Mouse (Mus musculus) skeletal muscle tissue, adult 2 months (tissue): ENCODE results near the gene Rab11fip5.

Experiments used
- DNase-seq: peaks from one replicate; pipeline ENCODE4 v3.0.0-alpha.2; 2012; ENCODE audit warnings: low read depth, low spot score

Gene Rab11fip5

GRCm38 (mm10) chr6:85348133-85348532 is 26.3 kb downstream of the Rab11fip5 start:
- DNase-seq = no peak

- DNase-seq = peak; percentile 88
Observed at GRCm38 (mm10) chr6:85346028-85346634, 28.3 kb downstream of the Rab11fip5 start.

GRCm38 (mm10) chr6:85344929-85345328 is 29.5 kb downstream of the Rab11fip5 start:
- no peak for DNase-seq

- peak; percentile 54 for DNase-seq
Observed at GRCm38 (mm10) chr6:85343027-85343426, 31.4 kb downstream of the Rab11fip5 start.

GRCm38 (mm10) chr6:85341814-85342501 is 32.5 kb downstream of the Rab11fip5 start:
- DNase-seq = no peak

GRCm38 (mm10) chr6:85340184-85340583 is 34.2 kb downstream of the Rab11fip5 start:
- DNase-seq = no peak

- DNase-seq = no peak
Observed at GRCm38 (mm10) chr6:85339273-85339901, 35.0 kb downstream of the Rab11fip5 start.

GRCm38 (mm10) chr6:85336944-85337343 is 37.5 kb downstream of the Rab11fip5 start:
- DNase-seq = no peak

- no peak for DNase-seq
Observed at GRCm38 (mm10) chr6:85335352-85335751, 39.1 kb downstream of the Rab11fip5 start.

GRCm38 (mm10) chr6:85334851-85335250 is 39.6 kb downstream of the Rab11fip5 start:
- no peak for DNase-seq

- no peak for DNase-seq
Observed at GRCm38 (mm10) chr6:85334251-85334650, 40.2 kb downstream of the Rab11fip5 start.

- DNase-seq = no peak
Observed at GRCm38 (mm10) chr6:85333732-85334131, 40.7 kb downstream of the Rab11fip5 start.

GRCm38 (mm10) chr6:85333000-85333669 is 41.3 kb downstream of the Rab11fip5 start, which contains the start of gene Sfxn5:
Sfxn5 (minus strand) TSS chr6:85333422.
- DNase-seq = peak; percentile 91

- DNase-seq = no peak
Observed at GRCm38 (mm10) chr6:85332351-85332999, 42.0 kb downstream of the Rab11fip5 start.

- no peak for DNase-seq
Observed at GRCm38 (mm10) chr6:85331736-85332135, 42.7 kb downstream of the Rab11fip5 start.

- no peak for DNase-seq
Observed at GRCm38 (mm10) chr6:85331221-85331735, 43.2 kb downstream of the Rab11fip5 start.

- DNase-seq = no peak
Observed at GRCm38 (mm10) chr6:85329666-85330185, 44.7 kb downstream of the Rab11fip5 start.

GRCm38 (mm10) chr6:85326564-85326963 is 47.9 kb downstream of the Rab11fip5 start:
- no peak for DNase-seq

GRCm38 (mm10) chr6:85325109-85325508 is 49.3 kb downstream of the Rab11fip5 start:
- no peak for DNase-seq

- DNase-seq = no peak
Observed at GRCm38 (mm10) chr6:85320445-85320866, 54.0 kb downstream of the Rab11fip5 start.

- no peak for DNase-seq
Observed at GRCm38 (mm10) chr6:85316211-85316610, 58.2 kb downstream of the Rab11fip5 start.
